8 mouse cellular contexts compared by ENCODE assay signal in genomic region chr19:32388191-32388921, GRCm38 (mm10). TPM values are rescaled to one million over a fixed set of nuclear protein-coding genes. Genes with fewer than 3 reads are reported as not detected.
DNase-seq lines count a peak whose midpoint lies in the region; ATAC-seq and TF ChIP-seq lines count a peak whose summit lies in the region.

No protein-coding gene starts in this region.

- peak overlapping the region; percentile 96 for H3K9ac ChIP-seq in heart, embryonic 13.5 days
- H3K9ac ChIP-seq in liver, embryonic 14.5 days (replicated peaks), result peak overlapping the region; percentile 58
- peak overlapping the region; percentile 82 for H3K9ac ChIP-seq in stomach, embryonic 16.5 days (ENCODE audit: low read length)

- H3K4me1 ChIP-seq in heart, embryonic 13.5 days, result peaks cover 43% of the 10 kb centered on the region
- peaks cover 0 to 15% of the 10 kb centered on the region in 2 experiments; a peak in 1 of 4 replicates for H3K4me1 ChIP-seq in liver, embryonic 14.5 days (replicated peaks; ENCODE audit: control insufficient read depth in 2 of 2, insufficient read depth in 2 of 2, low read length in 1 of 2)
- H3K4me1 ChIP-seq in stomach, embryonic 16.5 days (ENCODE audit: control insufficient read depth, insufficient read depth, low read length), result peaks cover 26% of the 10 kb centered on the region

- peaks cover 27% of the 10 kb centered on the region for H3K79me2 ChIP-seq in C2C12 (ENCODE audit: control insufficient read depth, insufficient read depth)

- TF ChIP-seq CTCF in C2C12 (IDR thresholded peaks at IDR 0.05; ENCODE audit: control insufficient read depth, insufficient read depth, insufficient read length), result no peak
- no peak for TF ChIP-seq CTCF in liver, embryonic 14.5 days (IDR thresholded peaks at IDR 0.05; ENCODE audit: low read depth)

- H3K27me3 ChIP-seq in C2C12 (ENCODE audit: control insufficient read depth, insufficient read depth, insufficient read length), result no peaks in the 10 kb centered on the region
- no peaks in the 10 kb centered on the region for H3K27me3 ChIP-seq in heart, embryonic 13.5 days (replicated peaks)
- H3K27me3 ChIP-seq in liver, embryonic 14.5 days (ENCODE audit: control insufficient read depth, insufficient read depth, low read length), result peaks cover 21% of the 10 kb centered on the region
- H3K27me3 ChIP-seq in stomach, embryonic 16.5 days (ENCODE audit: control insufficient read depth, insufficient read depth, low read length), result no peaks in the 10 kb centered on the region

- peak overlapping the region; percentile 95 for H3K4me2 ChIP-seq in heart, embryonic 13.5 days
- H3K4me2 ChIP-seq in liver, embryonic 14.5 days (ENCODE audit: low read depth), result peak overlapping the region; percentile 74
- H3K4me2 ChIP-seq in stomach, embryonic 16.5 days (ENCODE audit: low read depth, low read length), result peak overlapping the region; percentile 79

- peaks cover 7% of the 10 kb centered on the region for H3K79me3 ChIP-seq in C2C12 (ENCODE audit: low read depth)

- peak; percentile 63; the same call in 1 of the 2 replicates for ATAC-seq in erythroid progenitor cell, adult 5-6 weeks (replicated peaks; ENCODE audit: low FRiP score, poor library complexity, severe bottlenecking)
- peak; percentile 74 for ATAC-seq in heart, embryonic 13.5 days (ENCODE audit: extremely low read depth, insufficient number of reproducible peaks, low FRiP score, low TSS enrichment)
- peak; percentile 81 for ATAC-seq in liver, embryonic 14.5 days (ENCODE audit: insufficient read depth)
- peak; percentile 94 for ATAC-seq in stomach, embryonic 16.5 days (ENCODE audit: insufficient read depth, low FRiP score)

- peak; percentile 98 for DNase-seq in brain, adult 2 months (ENCODE audit: low read depth, low spot score)
- DNase-seq in kidney, postnatal 10 days, result peak; percentile 97
- DNase-seq in liver, embryonic 14.5 days (ENCODE audit: low read depth in 3 of 3, low spot score in 3 of 3), result peak; percentile 63 to 69 (median 67)
- DNase-seq in neural tube, embryonic 10.5 days (ENCODE audit: extremely low spot score, low spot score), result peak; percentile 95

- no peaks in the 10 kb centered on the region for H3K9me3 ChIP-seq in heart, embryonic 13.5 days
- no peaks in the 10 kb centered on the region for H3K9me3 ChIP-seq in liver, embryonic 14.5 days (ENCODE audit: control insufficient read depth, low read length)
- H3K9me3 ChIP-seq in stomach, embryonic 16.5 days (replicated peaks; ENCODE audit: control insufficient read depth, low read length), result no peaks in the 10 kb centered on the region

- peak overlapping the region; percentile 86 for H3ac ChIP-seq in C2C12 (ENCODE audit: control insufficient read depth, insufficient read length, low read depth)

- H3K27ac ChIP-seq in heart, embryonic 13.5 days (replicated peaks), result peak overlapping the region; percentile 97
- peak overlapping the region; percentile 53 for H3K27ac ChIP-seq in liver, embryonic 14.5 days
- H3K27ac ChIP-seq in stomach, embryonic 16.5 days (ENCODE audit: low read length), result peak overlapping the region; percentile 96

- TF ChIP-seq EP300 in liver, embryonic 14.5 days (IDR thresholded peaks at IDR 0.05; ENCODE audit: low read depth), result no peak

- whole genome bisulfite sequencing in heart, embryonic 13.5 days, result under 1% methylated on average over 67 of the region's 75 CpGs
- WGBS in liver, embryonic 14.5 days (ENCODE audit: insufficient replicate concordance), result under 1% methylated on average over 75 of the region's 75 CpGs
- WGBS in stomach, embryonic 16.5 days, result under 1% methylated on average over 73 of the region's 75 CpGs

- no peaks in the 10 kb centered on the region for H3K36me3 ChIP-seq in C2C12 (ENCODE audit: control insufficient read depth, insufficient read depth)
- H3K36me3 ChIP-seq in heart, embryonic 13.5 days, result peaks cover 4% of the 10 kb centered on the region
- no peaks in the 10 kb centered on the region for H3K36me3 ChIP-seq in liver, embryonic 14.5 days (replicated peaks; ENCODE audit: control insufficient read depth, insufficient read depth, low read depth)
- no peaks in the 10 kb centered on the region for H3K36me3 ChIP-seq in stomach, embryonic 16.5 days (ENCODE audit: control insufficient read depth, insufficient read depth, low read length)

- peak overlapping the region; percentile 56 for H3K4me3 ChIP-seq in C2C12 (ENCODE audit: insufficient read depth, poor library complexity, severe bottlenecking)
- peak overlapping the region; percentile 93 for H3K4me3 ChIP-seq in heart, embryonic 13.5 days
- H3K4me3 ChIP-seq in liver, embryonic 14.5 days (ENCODE audit: insufficient read depth in 1 of 2, low read depth in 2 of 2, low read length in 2 of 2), result peak overlapping the region; percentile 62 to 84
- peak overlapping the region; percentile 74 for H3K4me3 ChIP-seq in stomach, embryonic 16.5 days (replicated peaks; ENCODE audit: low read length)

TF ChIP-seq in C2C12, 6 proteins besides CTCF, POLR2A, EP300 and RAD21:
- peak; percentile 45 for TF ChIP-seq MAX (IDR thresholded peaks at IDR 0.05)
- no peak for TF ChIP-seq MYOD1 (IDR thresholded peaks at IDR 0.05; ENCODE audit: control insufficient read depth, insufficient read length, low read depth)
TF ChIP-seq in C2C12: peak in this region for 1.

RNA-seq across cellular contexts. Expression of gene Sgms1, which starts 1.2 kb away (rescaled TPM):
- 5.3 TPM for polyA plus RNA-seq in C2C12 (2012; fragmentation: generic; extraction: Trizol)
- 101 and 157 TPM in 2 replicates for total RNA-seq in erythroid progenitor cell, adult 5-6 weeks (2015; ENCODE audit: low replicate concordance)
- total RNA-seq in erythroid progenitor cell, adult 5-6 weeks (2017; ENCODE audit: low replicate concordance), result 108 and 137 TPM in 2 replicates
- 33.3 and 39.8 TPM in 2 replicates for polyA plus RNA-seq in heart, embryonic 13.5 days (2015; fragmentation: Nextera tagmentation; extraction: Ambion mirVana)
- 11.0 and 17.3 TPM in 2 replicates for polyA plus RNA-seq in liver, embryonic 14.5 days (2012; rRNA removed)
- 19.2 and 21.7 TPM in 2 replicates for polyA plus RNA-seq in liver, embryonic 14.5 days (2014; fragmentation: Nextera tagmentation; extraction: Ambion mirVana)
- 43.0 and 44.8 TPM in 2 replicates for polyA plus RNA-seq in stomach, embryonic 16.5 days (2015; fragmentation: Nextera tagmentation; extraction: Ambion mirVana)

Comparison
In these comparisons a context has a peak if more than half of its experiments do, and no peak if none do; other contexts are left out.
1. Peak in every context shown above with its lines: DNase-seq, ATAC-seq, H3K4me3 ChIP-seq and H3K27ac ChIP-seq.